Mouse (Mus musculus) olfactory bulb, adult 2 months (tissue): ENCODE measurements around the gene Elfn2. TPM values are rescaled to one million over a fixed set of nuclear protein-coding genes. Genes with fewer than 3 reads are reported as not detected.
A peak's percentile ranks its signal among the peaks of the same experiment; 100 is the strongest.

Source experiments
- H3K27ac ChIP-seq: fragments of 200-500 bp; 2 replicates; pipeline ENCODE4 v1.5.1; 2012; ENCODE audit warnings: low read depth, low read length; ENCODE audit not compliant: insufficient read depth
- H3K4me1 ChIP-seq: fragments of 200-500 bp; 2 replicates; pipeline ENCODE4 v1.6.1; 2012; ENCODE audit warnings: low read length; ENCODE audit not compliant: control insufficient read depth, insufficient read depth
- H3K4me3 ChIP-seq: fragments of 200-500 bp; 2 replicates; pipeline ENCODE4 v1.5.1; 2012; ENCODE audit warnings: mild to moderate bottlenecking, low read depth, low read length, moderate library complexity; ENCODE audit not compliant: insufficient read depth
- CTCF ChIP-seq: fragments of 200-500 bp; IDR thresholded peaks from 2 replicates; pipeline ENCODE4 v1.5.1; 2012; ENCODE audit warnings: low read depth, mild to moderate bottlenecking, low read length, moderate library complexity; ENCODE audit not compliant: insufficient read depth
- POLR2A ChIP-seq: fragments of 200-500 bp; IDR thresholded peaks from 2 replicates; pipeline ENCODE4 v1.6.1; 2012; ENCODE audit warnings: mild to moderate bottlenecking, low read depth, low read length, moderate library complexity; ENCODE audit not compliant: insufficient read depth
- WGBS: fragments of 180-500 bp; shearing (Covaris S2); methylation state at CpG from one replicate; pipeline ENCODE4 v1.1.7; 2018; 5-methylcytosine and 5-hydroxymethylcytosine counted together
- polyA plus RNA-seq: library from polyadenylated mRNA; stranded (reverse); fragments of >200 nt; gene quantifications from 2 replicates; pipeline ENCODE4 v1.2.4, GENCODE M21; 2012; ENCODE audit warnings: low replicate concordance; ENCODE audit not compliant: missing spikeins, insufficient read depth, insufficient read length

Elfn2 gene
- polyA plus RNA-seq, 1 experiment: not detected

- Histone ChIP-seq H3K4me3 (no peak overlapping the region), H3K4me1 (peaks cover 37% of the 10 kb centered on the region), H3K27ac (no peak overlapping the region)
- TF ChIP-seq CTCF (no peak), POLR2A (no peak)
- whole genome bisulfite sequencing: 15% methylated on average over 8 of the region's 8 CpGs
Observed at GRCm38 (mm10) chr15:78644606-78645005, 74.0 kb downstream of the Elfn2 start.

GRCm38 (mm10) chr15:78643633-78644032 is 74.9 kb downstream of the Elfn2 start:
- no peak overlapping the region for H3K27ac ChIP-seq
- H3K4me3 ChIP-seq: no peak overlapping the region
- WGBS: 38% methylated on average over 6 of the region's 6 CpGs
- peaks cover 28% of the 10 kb centered on the region for H3K4me1 ChIP-seq
- TF ChIP-seq POLR2A: no peak
- TF ChIP-seq CTCF: no peak

- no peak for TF ChIP-seq CTCF
- TF ChIP-seq POLR2A: no peak
- Histone ChIP-seq H3K27ac (no peak overlapping the region), H3K4me1 (peaks cover 51% of the 10 kb centered on the region), H3K4me3 (no peak overlapping the region)
- 27% methylated on average over 7 of the region's 7 CpGs for WGBS
Observed at GRCm38 (mm10) chr15:78635231-78635630, 83.3 kb downstream of the Elfn2 start.

GRCm38 (mm10) chr15:78634095-78634737 is 84.4 kb downstream of the Elfn2 start:
- TF ChIP-seq POLR2A (no peak), CTCF (no peak)
- Histone ChIP-seq H3K4me3 (no peak overlapping the region), H3K4me1 (peaks cover 54% of the 10 kb centered on the region), H3K27ac (peak overlapping the region; percentile 52; the same call in 1 of the 2 replicates)
- WGBS: 34% methylated on average over 10 of the region's 10 CpGs

- 87% methylated on average over 5 of the region's 5 CpGs for WGBS
Observed at GRCm38 (mm10) chr15:78633413-78633812, 85.2 kb downstream of the Elfn2 start.

GRCm38 (mm10) chr15:78632387-78632786 is 86.2 kb downstream of the Elfn2 start:
- no peak for TF ChIP-seq POLR2A
- TF ChIP-seq CTCF: no peak
- WGBS: 87% methylated on average over 2 of the region's 2 CpGs
- no peak overlapping the region for H3K4me3 ChIP-seq
- no peak overlapping the region for H3K27ac ChIP-seq
- H3K4me1 ChIP-seq: peaks cover 54% of the 10 kb centered on the region

More at GRCm38 (mm10) chr15:78633413-78633812, 85.2 kb downstream of the Elfn2 start:
- TF ChIP-seq CTCF: no peak
- H3K4me1 ChIP-seq: peaks cover 59% of the 10 kb centered on the region
- H3K27ac ChIP-seq: no peak overlapping the region
- no peak overlapping the region for H3K4me3 ChIP-seq

GRCm38 (mm10) chr15:78626285-78626684 is 92.3 kb downstream of the Elfn2 start:
- WGBS: 72% methylated on average over 13 of the region's 13 CpGs
- no peak for TF ChIP-seq CTCF
- no peak for TF ChIP-seq POLR2A
- Histone ChIP-seq H3K4me3 (no peak overlapping the region), H3K4me1 (peaks cover 25% of the 10 kb centered on the region), H3K27ac (no peak overlapping the region)

GRCm38 (mm10) chr15:78624961-78625360 is 93.6 kb downstream of the Elfn2 start:
- Histone ChIP-seq H3K27ac (peak overlapping the region; percentile 63), H3K4me3 (no peak overlapping the region), H3K4me1 (peaks cover 31% of the 10 kb centered on the region)
- WGBS: 47% methylated on average over 3 of the region's 3 CpGs
- TF ChIP-seq POLR2A: no peak; the same call in none of the 2 replicates
- no peak for TF ChIP-seq CTCF

- WGBS: 6% methylated on average over 13 of the region's 13 CpGs
- no peak overlapping the region for H3K4me3 ChIP-seq
- H3K27ac ChIP-seq: peak overlapping the region; percentile 79
- peak; percentile 17 for TF ChIP-seq POLR2A
- TF ChIP-seq CTCF: no peak
- H3K4me1 ChIP-seq: peaks cover 32% of the 10 kb centered on the region
Observed at GRCm38 (mm10) chr15:78624431-78624950, 94.1 kb downstream of the Elfn2 start.
